ENCODE assay signal across 15 mouse cellular contexts in genomic region chr12:4872983-4873477, GRCm38 (mm10). TPM values are rescaled to one million over a fixed set of nuclear protein-coding genes. Genes with fewer than 3 reads are reported as not detected.
DNase-seq lines count a peak whose midpoint lies in the region; ATAC-seq and TF ChIP-seq lines count a peak whose summit lies in the region.
"Had no signal": no experiment of that assay in that cellular context is flagged by ENCODE, and none has a peak within 500 bp of the region (broad histone marks: within the 10 kb centered on the region; RNA-seq: fewer than 3 reads in every experiment).

No protein-coding gene starts in this region.

- peaks cover 15% of the 10 kb centered on the region for H3K4me1 ChIP-seq in hindbrain, embryonic 10.5 days (replicated peaks)
- 0 out of 2 replicates have a peak, but pooled peaks cover 4% of the 10 kb centered on the region for H3K4me1 ChIP-seq in hindbrain, embryonic 11.5 days (replicated peaks; ENCODE audit: control insufficient read depth, insufficient read depth, low read length)
- H3K4me1 ChIP-seq in liver, embryonic 11.5 days (replicated peaks; ENCODE audit: control insufficient read depth, insufficient read depth, low read length), result peaks cover 35% of the 10 kb centered on the region
- H3K4me1 ChIP-seq in spleen, adult 2 months (ENCODE audit: control insufficient read depth, insufficient read depth, insufficient read length), result 0 out of 2 replicates have a peak, but pooled peaks cover 4% of the 10 kb centered on the region

- no peaks in the 10 kb centered on the region for H3K36me3 ChIP-seq in hindbrain, embryonic 10.5 days
- H3K36me3 ChIP-seq in hindbrain, embryonic 11.5 days (ENCODE audit: control insufficient read depth, insufficient read depth, low read length), result no peaks in the 10 kb centered on the region
- H3K36me3 ChIP-seq in liver, embryonic 11.5 days (ENCODE audit: control insufficient read depth, insufficient read depth, low read length), result peaks cover 2% of the 10 kb centered on the region; the same call in 1 of the 2 replicates
- no peaks in the 10 kb centered on the region for H3K36me3 ChIP-seq in spleen, adult 2 months (ENCODE audit: control insufficient read depth, insufficient read depth, low read length)
- H3K36me3 ChIP-seq: embryonic facial prominence, embryonic 10.5 days; neural tube, embryonic 12.5 days had no signal

- 83% methylated on average over 5 of the region's 5 CpGs for WGBS in hindbrain, embryonic 10.5 days
- WGBS in hindbrain, embryonic 11.5 days, result 89% methylated on average over 5 of the region's 5 CpGs
- WGBS in liver, embryonic 11.5 days, result 30% methylated on average over 5 of the region's 5 CpGs
- WGBS in spleen, adult 2 months, result 69% methylated on average over 5 of the region's 5 CpGs

- ATAC-seq in hindbrain, embryonic 11.5 days (ENCODE audit: low FRiP score), result no peak
- peak; percentile 90 for ATAC-seq in liver, embryonic 11.5 days (replicated peaks; ENCODE audit: low FRiP score)
- ATAC-seq in CD4-positive, CD25-positive, alpha-beta regulatory T cell, adult 4 months, result no peak

- no peak for DNase-seq in hindbrain, embryonic 10.5 days (ENCODE audit: low spot score)
- DNase-seq in hindbrain, embryonic 11.5 days (ENCODE audit: low spot score), result no peak
- DNase-seq in c-Kit-negative CD71-positive TER-119-positive erythroid progenitor cells, embryonic 14.5 days (ENCODE audit: low read depth, low spot score), result peak; percentile 68
- DNase-seq in liver, embryonic 11.5 days (ENCODE audit: low spot score), result no peak
- no peak for DNase-seq in spleen, adult 2 months (ENCODE audit: low read depth in 1 of 2, low spot score in 2 of 2)
- DNase-seq in adrenal gland, postnatal 14 days, result no peak
- no peak for DNase-seq in layer of hippocampus, postnatal 10 days (ENCODE audit: low spot score in 2 of 2)
- DNase-seq: adrenal gland, postnatal 25 days; cerebellum, adult 2 months; layer of hippocampus, adult 9-11 months had no signal

- H3K4me3 ChIP-seq in hindbrain, embryonic 10.5 days, result no peak overlapping the region
- no peak overlapping the region for H3K4me3 ChIP-seq in hindbrain, embryonic 11.5 days (ENCODE audit: low read depth, low read length)
- H3K4me3 ChIP-seq in liver, embryonic 11.5 days (ENCODE audit: low read depth, low read length), result peak overlapping the region; percentile 57
- H3K4me3 ChIP-seq in spleen, adult 2 months (ENCODE audit: extremely low read depth, insufficient read depth, insufficient read length), result peak overlapping the region; percentile 13; the same call in 1 of the 2 replicates

- no peak overlapping the region for H3K9ac ChIP-seq in hindbrain, embryonic 11.5 days (ENCODE audit: low read depth, low read length)
- peak overlapping the region; percentile 76 for H3K9ac ChIP-seq in liver, embryonic 11.5 days (ENCODE audit: low read depth, low read length)
- H3K9ac ChIP-seq: neural tube, embryonic 12.5 days had no signal

- no peak for TF ChIP-seq POLR2A in spleen, adult 2 months (IDR thresholded peaks at IDR 0.05; ENCODE audit: low read depth, low read length)

- no peaks in the 10 kb centered on the region for H3K9me3 ChIP-seq in hindbrain, embryonic 10.5 days
- no peaks in the 10 kb centered on the region for H3K9me3 ChIP-seq in hindbrain, embryonic 11.5 days (ENCODE audit: control insufficient read depth, low read length)
- no peaks in the 10 kb centered on the region for H3K9me3 ChIP-seq in liver, embryonic 11.5 days (ENCODE audit: control insufficient read depth, low read length)
- H3K9me3 ChIP-seq: embryonic facial prominence, embryonic 10.5 days; forebrain, embryonic 13.5 days; neural tube, embryonic 12.5 days had no signal

- no peak for TF ChIP-seq CTCF in spleen, adult 2 months (IDR thresholded peaks at IDR 0.05; ENCODE audit: extremely low read depth, insufficient read depth, insufficient read length, insufficient replicate concordance)

- peak overlapping the region; percentile 74; the same call in 1 of the 2 replicates for H3K27ac ChIP-seq in hindbrain, embryonic 10.5 days
- no peak overlapping the region for H3K27ac ChIP-seq in hindbrain, embryonic 11.5 days (ENCODE audit: low read depth, low read length)
- H3K27ac ChIP-seq in liver, embryonic 11.5 days (ENCODE audit: low read depth, low read length), result peak overlapping the region; percentile 93
- peak overlapping the region; percentile 38; the same call in 1 of the 2 replicates for H3K27ac ChIP-seq in spleen, adult 2 months (ENCODE audit: insufficient read depth, low read length)
- H3K27ac ChIP-seq: forebrain, embryonic 13.5 days; kidney, postnatal 0 days; neural tube, embryonic 12.5 days had no signal

- H3K4me2 ChIP-seq in hindbrain, embryonic 11.5 days (replicated peaks; ENCODE audit: low read depth, low read length), result no peak overlapping the region
- peak overlapping the region; percentile 83 for H3K4me2 ChIP-seq in liver, embryonic 11.5 days

- peaks cover 13% of the 10 kb centered on the region for H3K27me3 ChIP-seq in hindbrain, embryonic 10.5 days (ENCODE audit: insufficient read depth, poor library complexity, severe bottlenecking)
- no peaks in the 10 kb centered on the region for H3K27me3 ChIP-seq in hindbrain, embryonic 11.5 days (ENCODE audit: control insufficient read depth, insufficient read depth, low read length)
- H3K27me3 ChIP-seq in liver, embryonic 11.5 days (replicated peaks; ENCODE audit: control insufficient read depth, insufficient read depth, low read length), result no peaks in the 10 kb centered on the region
- no peaks in the 10 kb centered on the region for H3K27me3 ChIP-seq in spleen, adult 2 months (ENCODE audit: control insufficient read depth, insufficient read depth, low read length)

RNA-seq across cellular contexts. Expression of gene Mfsd2b, which starts 1.1 kb away (rescaled TPM):
- polyA plus RNA-seq in hindbrain, embryonic 10.5 days (2016; fragmentation: Nextera tagmentation; extraction: Ambion mirVana), result 4.1 and 4.7 TPM in 2 replicates
- polyA plus RNA-seq in hindbrain, embryonic 11.5 days (2014; fragmentation: Nextera tagmentation; extraction: Ambion mirVana), result 4.6 and 4.8 TPM in 2 replicates
- 117 and 122 TPM in 2 replicates for polyA plus RNA-seq in liver, embryonic 11.5 days (2014; fragmentation: Nextera tagmentation; extraction: Ambion mirVana)
- 37.4 and 38.2 TPM in 2 replicates for polyA plus RNA-seq in spleen, adult 2 months (2012; rRNA removed)
- total RNA-seq in adrenal gland, postnatal 14 days (2021), result 1.6 and 3.3 TPM in 2 replicates
- under 1 TPM; 0.58 to 0.90 TPM for polyA plus RNA-seq in CD4-positive, CD25-positive, alpha-beta regulatory T cell, adult 4 months (2017; shearing (Covaris generic))
- total RNA-seq in layer of hippocampus, postnatal 10 days (2021), result under 1 TPM; 0.76 to 0.82 TPM

RNA-seq across cellular contexts. Expression of gene Wdcp, which starts 29.9 kb away (rescaled TPM):
- 27.2 and 28.1 TPM in 2 replicates for polyA plus RNA-seq in hindbrain, embryonic 10.5 days (2016; fragmentation: Nextera tagmentation; extraction: Ambion mirVana)
- polyA plus RNA-seq in hindbrain, embryonic 11.5 days (2014; fragmentation: Nextera tagmentation; extraction: Ambion mirVana), result 15.8 and 18.5 TPM in 2 replicates
- 28.7 and 31.0 TPM in 2 replicates for polyA plus RNA-seq in liver, embryonic 11.5 days (2014; fragmentation: Nextera tagmentation; extraction: Ambion mirVana)
- 4.8 and 5.5 TPM in 2 replicates for polyA plus RNA-seq in spleen, adult 2 months (2012; rRNA removed)
- 9.9 and 10.0 TPM in 2 replicates for total RNA-seq in adrenal gland, postnatal 14 days (2021)
- polyA plus RNA-seq in CD4-positive, CD25-positive, alpha-beta regulatory T cell, adult 4 months (2017; shearing (Covaris generic)), result 10 to 100 TPM; 11.0 to 13.9 TPM
- total RNA-seq in layer of hippocampus, postnatal 10 days (2021), result 10 to 100 TPM; 11.4 to 12.1 TPM

RNA-seq across cellular contexts. Expression of gene Fkbp1b, which starts 31.6 kb away (rescaled TPM):
- 8.4 and 14.4 TPM in 2 replicates for polyA plus RNA-seq in hindbrain, embryonic 10.5 days (2016; fragmentation: Nextera tagmentation; extraction: Ambion mirVana)
- polyA plus RNA-seq in hindbrain, embryonic 11.5 days (2014; fragmentation: Nextera tagmentation; extraction: Ambion mirVana), result 19.6 TPM in 2 replicates
- 4.5 and 5.8 TPM in 2 replicates for polyA plus RNA-seq in liver, embryonic 11.5 days (2014; fragmentation: Nextera tagmentation; extraction: Ambion mirVana)
- 3.2 and 3.4 TPM in 2 replicates for polyA plus RNA-seq in spleen, adult 2 months (2012; rRNA removed)
- 8.9 and 17.7 TPM in 2 replicates for total RNA-seq in adrenal gland, postnatal 14 days (2021)
- polyA plus RNA-seq in CD4-positive, CD25-positive, alpha-beta regulatory T cell, adult 4 months (2017; shearing (Covaris generic)), result not detected
- 100 to 1,000 TPM; 115 to 124 TPM for total RNA-seq in layer of hippocampus, postnatal 10 days (2021)

RNA-seq across cellular contexts. Expression of gene Ubxn2a, which starts 34.5 kb away (rescaled TPM):
- polyA plus RNA-seq in hindbrain, embryonic 10.5 days (2016; fragmentation: Nextera tagmentation; extraction: Ambion mirVana), result 17.3 and 20.6 TPM in 2 replicates
- polyA plus RNA-seq in hindbrain, embryonic 11.5 days (2014; fragmentation: Nextera tagmentation; extraction: Ambion mirVana), result 27.0 and 27.8 TPM in 2 replicates
- 50.9 and 57.3 TPM in 2 replicates for polyA plus RNA-seq in liver, embryonic 11.5 days (2014; fragmentation: Nextera tagmentation; extraction: Ambion mirVana)
- 1.8 and 2.8 TPM in 2 replicates for polyA plus RNA-seq in spleen, adult 2 months (2012; rRNA removed)
- 37.4 and 39.4 TPM in 2 replicates for total RNA-seq in adrenal gland, postnatal 14 days (2021)
- polyA plus RNA-seq in CD4-positive, CD25-positive, alpha-beta regulatory T cell, adult 4 months (2017; shearing (Covaris generic)), result 10 to 100 TPM in 1 of 2 experiments, 1 to 10 TPM in 1; 8.5 to 12.3 TPM
- 10 to 100 TPM; 39.7 to 45.4 TPM for total RNA-seq in layer of hippocampus, postnatal 10 days (2021)

RNA-seq across cellular contexts. Expression of gene Atad2b, which starts 44.1 kb away (rescaled TPM):
- 10.9 and 12.8 TPM in 2 replicates for polyA plus RNA-seq in hindbrain, embryonic 10.5 days (2016; fragmentation: Nextera tagmentation; extraction: Ambion mirVana)
- polyA plus RNA-seq in hindbrain, embryonic 11.5 days (2014; fragmentation: Nextera tagmentation; extraction: Ambion mirVana), result 23.4 and 25.2 TPM in 2 replicates
- 11.8 and 12.8 TPM in 2 replicates for polyA plus RNA-seq in liver, embryonic 11.5 days (2014; fragmentation: Nextera tagmentation; extraction: Ambion mirVana)
- polyA plus RNA-seq in spleen, adult 2 months (2012; rRNA removed), result 17.3 and 19.8 TPM in 2 replicates
- total RNA-seq in adrenal gland, postnatal 14 days (2021), result 30.6 and 34.9 TPM in 2 replicates
- polyA plus RNA-seq in CD4-positive, CD25-positive, alpha-beta regulatory T cell, adult 4 months (2017; shearing (Covaris generic)), result 10 to 100 TPM; 11.9 to 13.0 TPM
- total RNA-seq in layer of hippocampus, postnatal 10 days (2021), result 10 to 100 TPM; 30.6 to 32.3 TPM

Comparison
In these comparisons a context has a peak if more than half of its experiments do, and no peak if none do; other contexts are left out.
1. H3K4me3 ChIP-seq: peak in liver, embryonic 11.5 days (single experiment) and spleen, adult 2 months (single experiment); none in hindbrain, embryonic 10.5 days (single experiment) and hindbrain, embryonic 11.5 days (single experiment).